Mouse (Mus musculus) large intestine, adult 2 months (tissue): ENCODE results near the gene Kpnb1. TPM values are rescaled to one million over a fixed set of nuclear protein-coding genes. Genes with fewer than 3 reads are reported as not detected.
A peak's percentile ranks its signal among the peaks of the same experiment; 100 is the strongest.

Source experiments
- DNase-seq: peaks from one replicate; pipeline ENCODE4 v3.0.0-alpha.2; 2012; ENCODE audit warnings: low read depth, low spot score
- WGBS: fragments of 180-500 bp; shearing (Covaris S2); methylation state at CpG from one replicate; pipeline ENCODE4 v1.1.7; 2018; 5-methylcytosine and 5-hydroxymethylcytosine counted together
- polyA plus RNA-seq: library from polyadenylated mRNA; depleted of rRNA; stranded (reverse); fragments of >200 nt; gene quantifications from 2 replicates; pipeline ENCODE4 v1.2.3, GENCODE M21; 2012

Gene Kpnb1
- polyA plus RNA-seq, 1 experiment, result 30.8 TPM

DNA sequence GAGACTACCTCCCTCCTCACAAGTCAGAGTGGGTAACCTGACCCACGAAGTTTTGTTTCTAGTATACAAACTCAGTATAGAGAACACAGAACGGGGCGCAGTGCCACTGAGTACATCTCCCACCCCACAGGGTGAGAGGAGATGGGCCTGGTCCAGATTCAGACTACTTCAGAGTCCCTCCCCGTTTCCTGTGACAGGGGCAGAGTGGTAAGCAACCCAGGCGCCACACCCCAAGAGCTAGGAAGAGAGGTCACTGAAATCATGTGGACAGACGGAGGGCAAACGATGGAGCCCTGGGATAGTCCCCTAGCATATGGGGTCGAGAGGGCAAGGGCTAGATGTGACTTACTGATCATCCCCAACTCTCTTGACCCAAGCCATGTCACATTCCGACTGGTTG is 41.7 kb downstream of the Kpnb1 start:
- no peak for DNase-seq
- WGBS, result 64% methylated on average over 9 of the region's 9 CpGs

DNA sequence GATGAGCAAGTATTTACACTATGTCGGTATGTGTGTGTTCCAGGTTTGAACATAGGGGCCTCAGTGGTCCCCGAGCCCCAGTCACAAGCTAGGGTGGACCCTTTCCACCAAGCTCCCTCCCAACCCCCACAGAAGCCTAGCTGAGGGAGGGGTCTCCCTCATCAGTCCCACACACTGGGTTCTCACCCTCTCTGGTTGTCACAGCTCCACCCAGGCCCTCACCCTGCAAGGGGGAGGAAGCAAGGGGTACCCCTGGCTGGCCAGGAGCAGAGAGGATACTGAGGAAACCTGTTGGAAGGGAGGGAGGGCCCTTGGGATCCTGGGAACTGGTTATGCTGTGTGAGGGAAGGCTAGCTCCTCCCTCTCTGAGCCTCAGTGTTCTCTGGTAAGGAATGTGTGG is 42.4 kb downstream of the Kpnb1 start:
- WGBS, result 74% methylated on average over 2 of the region's 2 CpGs
- DNase-seq, result no peak

DNA sequence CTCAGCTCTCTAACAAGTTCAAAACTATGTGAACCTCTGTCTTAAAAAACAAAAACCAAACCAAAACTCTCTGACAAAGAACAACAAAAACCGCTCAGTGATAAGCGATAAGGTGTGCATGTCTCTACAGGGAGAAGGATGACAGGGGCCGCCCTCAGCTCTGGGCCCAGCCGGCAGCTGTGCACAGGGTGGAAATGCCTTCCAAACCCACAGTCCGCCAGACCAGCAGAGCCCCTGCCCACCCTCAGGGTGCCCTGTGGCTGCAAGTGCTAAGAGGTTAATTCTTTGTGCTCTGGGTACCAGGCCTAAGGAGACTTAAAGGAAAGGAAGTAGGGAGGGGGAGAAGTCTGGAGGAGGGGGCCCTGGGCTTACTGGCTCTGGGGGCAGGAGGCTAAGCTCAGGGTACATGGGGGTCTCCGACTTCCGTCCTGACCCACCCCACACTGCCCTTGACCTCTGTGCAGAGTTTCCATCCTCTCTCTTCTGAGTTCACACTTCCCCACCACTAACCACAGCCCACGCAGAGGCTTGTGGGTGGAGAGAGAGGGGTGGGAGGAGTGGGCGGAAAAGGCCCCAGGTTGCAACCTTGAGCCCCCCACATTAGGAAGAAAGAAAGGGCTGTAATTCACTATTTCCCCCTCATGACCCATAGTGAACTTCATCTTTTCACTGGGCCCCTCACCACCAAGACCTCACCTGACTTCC is 44.3 kb downstream of the Kpnb1 start:
- WGBS, result 75% methylated on average over 9 of the region's 9 CpGs
- no peak for DNase-seq

DNA sequence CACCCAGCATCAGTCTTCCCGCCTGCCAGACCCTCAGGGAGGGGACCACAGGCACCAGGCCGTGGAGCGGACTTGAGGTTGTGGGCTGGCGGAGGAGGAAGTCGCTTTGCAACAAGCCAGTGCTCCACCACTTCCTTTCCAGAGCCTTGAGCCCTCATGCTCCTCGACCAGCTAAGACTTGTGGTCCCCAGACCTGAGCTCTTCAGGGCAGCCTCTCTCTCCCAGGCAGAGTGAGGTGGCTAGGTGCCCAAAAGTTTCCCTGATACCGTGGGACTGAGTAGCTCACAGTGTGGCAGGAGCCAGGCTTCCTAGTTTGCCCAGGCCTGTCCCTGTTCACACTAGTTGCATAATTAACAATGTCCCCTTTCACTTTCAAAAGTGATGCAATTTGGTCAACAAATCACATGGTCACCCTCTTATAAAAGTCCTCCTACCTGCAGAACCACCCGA is 45.5 kb downstream of the Kpnb1 start:
- WGBS, result 57% methylated on average over 8 of the region's 8 CpGs

GRCm38 (mm10) chr11:97140811-97141210 is 46.9 kb downstream of the Kpnb1 start:
- 47% methylated on average over 4 of the region's 4 CpGs for WGBS
- no peak for DNase-seq

More for the DNA sequence above, 45.5 kb downstream of the Kpnb1 start:
- no peak for DNase-seq

GRCm38 (mm10) chr11:97139256-97139655 is 48.4 kb downstream of the Kpnb1 start:
- 48% methylated on average over 15 of the region's 15 CpGs for WGBS
- no peak for DNase-seq

DNA sequence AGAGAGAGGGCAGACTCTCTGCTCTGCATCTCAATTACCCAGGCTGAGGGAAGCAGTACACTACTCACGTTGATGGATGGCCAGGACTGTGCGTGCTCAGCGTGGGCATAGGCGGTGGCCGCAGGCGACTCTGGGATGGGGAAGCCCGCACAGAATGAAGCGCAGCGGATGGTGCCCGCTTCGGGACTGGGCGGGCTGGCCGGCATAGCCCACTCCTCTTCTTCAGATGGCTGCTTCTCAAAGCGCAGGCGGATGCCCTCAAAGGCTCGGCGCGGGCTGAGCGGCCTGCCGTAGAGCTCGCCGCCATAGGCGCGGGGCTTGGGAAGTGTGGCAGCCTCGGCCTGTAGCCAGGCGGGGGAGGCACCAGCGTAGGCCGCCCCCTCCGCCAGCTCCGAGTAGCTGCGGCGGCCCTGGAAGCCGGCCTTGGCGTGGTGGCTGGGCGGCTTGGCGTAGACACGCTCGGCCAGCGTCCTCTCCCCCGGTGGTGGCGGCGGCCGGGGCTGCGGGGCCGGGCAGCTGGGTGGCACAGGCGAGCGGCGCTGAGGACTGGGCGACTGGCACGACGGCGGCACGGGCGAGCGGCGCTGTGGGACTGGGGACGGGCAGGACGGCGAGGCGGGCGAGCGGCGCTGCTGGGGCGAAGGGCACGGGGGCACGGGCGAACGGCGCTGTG is 49.0 kb downstream of the Kpnb1 start:
- WGBS, result 27% methylated on average over 69 of the region's 69 CpGs

GRCm38 (mm10) chr11:97133270-97133669 is 54.4 kb downstream of the Kpnb1 start:
- 32% methylated on average over 5 of the region's 5 CpGs for WGBS
- no peak for DNase-seq

More for the DNA sequence above, 49.0 kb downstream of the Kpnb1 start:
- no peak for DNase-seq

DNA sequence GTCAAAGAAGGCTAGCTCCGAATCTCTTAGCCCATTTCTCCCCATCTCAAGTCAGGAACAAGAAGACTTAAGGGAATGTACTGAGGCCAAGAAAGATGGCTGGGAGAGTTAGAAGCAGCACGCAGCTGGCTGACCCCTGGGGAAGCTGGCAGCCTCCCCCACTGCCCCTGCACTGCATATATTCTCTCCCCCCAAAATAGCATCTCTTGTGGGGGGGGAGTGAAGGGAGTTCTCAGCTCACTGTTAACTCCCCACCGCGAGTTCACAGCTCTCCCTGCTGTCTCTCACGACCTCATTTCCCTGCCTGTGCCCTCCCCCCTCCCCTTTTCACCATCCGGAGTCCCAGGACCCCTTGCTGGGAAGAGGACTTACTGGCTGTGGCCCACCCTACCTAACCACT is 55.5 kb downstream of the Kpnb1 start:
- DNase-seq, result no peak
- WGBS, result 23% methylated on average over 6 of the region's 6 CpGs

GRCm38 (mm10) chr11:97131683-97132082 is 56.0 kb downstream of the Kpnb1 start:
- WGBS, result 58% methylated on average over 2 of the region's 2 CpGs
- DNase-seq, result no peak

DNA sequence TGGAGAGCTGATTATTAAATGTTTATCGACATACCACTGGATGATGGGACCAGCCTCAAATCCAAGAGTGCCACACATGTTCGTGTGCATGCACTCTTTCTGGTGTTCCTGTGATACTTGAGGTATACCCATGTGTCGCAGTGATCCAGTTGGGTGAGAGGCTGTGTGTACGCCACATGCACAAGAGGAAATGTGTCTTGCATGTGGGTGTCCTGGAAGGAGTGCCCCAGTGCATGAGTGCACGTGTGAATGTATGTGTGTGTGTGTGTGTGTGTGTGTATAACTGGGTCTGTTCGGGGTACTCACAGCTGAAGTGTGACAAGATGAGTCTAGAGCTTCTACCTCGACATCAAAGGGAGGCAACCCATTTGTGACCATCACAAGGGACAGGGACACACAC is 57.4 kb downstream of the Kpnb1 start:
- DNase-seq, result no peak
- WGBS, result 66% methylated on average over 7 of the region's 7 CpGs

DNA sequence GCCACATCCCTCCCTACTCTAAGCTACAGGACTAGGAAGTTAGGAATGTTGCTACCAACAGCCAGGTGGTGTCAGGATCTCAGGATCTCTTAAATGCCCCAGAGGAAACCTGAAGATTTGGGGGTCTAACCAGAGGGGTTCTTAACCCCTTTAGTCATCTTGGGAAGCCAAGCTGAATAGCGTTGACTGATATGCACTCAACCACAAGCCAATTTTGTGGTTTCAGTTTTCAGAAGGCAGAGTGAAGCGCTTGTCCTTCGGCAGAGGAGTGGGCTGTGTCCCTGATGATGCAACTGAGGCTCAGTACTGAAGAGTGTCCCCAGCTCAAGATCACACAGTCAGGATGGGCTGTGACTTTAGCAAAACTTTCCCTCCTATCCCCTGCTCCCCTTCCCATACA is 58.7 kb downstream of the Kpnb1 start:
- 76% methylated on average over 3 of the region's 3 CpGs for WGBS
- DNase-seq, result no peak

DNA sequence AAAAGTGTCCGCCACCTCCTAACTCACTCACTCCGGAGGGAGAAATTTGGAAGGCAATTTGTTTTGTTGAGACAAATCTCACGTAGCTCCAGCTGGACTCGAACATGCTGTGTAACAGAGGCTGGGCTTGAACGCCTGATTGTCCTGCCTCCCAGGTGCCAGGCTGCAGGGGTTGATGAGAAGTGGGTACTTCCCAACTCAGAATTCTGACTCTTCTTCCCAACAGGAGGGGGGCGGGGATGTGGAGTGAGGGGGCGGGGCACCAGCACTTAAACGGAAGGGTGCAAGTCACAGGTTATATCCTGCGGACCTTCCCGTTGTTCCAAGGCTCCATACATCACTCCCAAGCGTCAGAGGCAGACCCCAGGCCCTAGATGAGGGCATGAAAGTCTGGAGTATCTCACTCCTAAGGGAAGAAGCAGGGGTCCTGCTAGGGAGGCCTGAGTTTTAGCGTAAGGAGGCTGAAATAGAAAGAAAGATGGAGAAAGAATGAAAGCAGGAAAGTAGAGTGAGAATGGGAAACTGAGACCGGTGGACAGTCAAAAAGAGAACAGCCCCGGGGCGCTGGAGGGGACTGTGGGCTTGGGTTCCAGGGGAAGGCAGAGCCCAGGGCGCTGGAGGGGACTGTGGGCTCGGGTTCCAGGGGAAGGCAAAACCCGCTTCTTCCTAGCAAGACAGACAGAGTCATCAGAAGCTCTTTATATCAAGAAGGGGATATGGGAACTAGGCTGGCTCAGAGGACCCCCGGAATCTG is 60.0 kb downstream of the Kpnb1 start:
- no peak for DNase-seq
- 31% methylated on average over 19 of the region's 19 CpGs for WGBS

GRCm38 (mm10) chr11:97126645-97127468 is 60.8 kb downstream of the Kpnb1 start:
- peak; percentile 40 for DNase-seq
- under 1% methylated on average over 32 of the region's 32 CpGs for WGBS

GRCm38 (mm10) chr11:97124266-97125036 is 63.2 kb downstream of the Kpnb1 start:
- DNase-seq, result no peak
- WGBS, result 70% methylated on average over 10 of the region's 10 CpGs

DNA sequence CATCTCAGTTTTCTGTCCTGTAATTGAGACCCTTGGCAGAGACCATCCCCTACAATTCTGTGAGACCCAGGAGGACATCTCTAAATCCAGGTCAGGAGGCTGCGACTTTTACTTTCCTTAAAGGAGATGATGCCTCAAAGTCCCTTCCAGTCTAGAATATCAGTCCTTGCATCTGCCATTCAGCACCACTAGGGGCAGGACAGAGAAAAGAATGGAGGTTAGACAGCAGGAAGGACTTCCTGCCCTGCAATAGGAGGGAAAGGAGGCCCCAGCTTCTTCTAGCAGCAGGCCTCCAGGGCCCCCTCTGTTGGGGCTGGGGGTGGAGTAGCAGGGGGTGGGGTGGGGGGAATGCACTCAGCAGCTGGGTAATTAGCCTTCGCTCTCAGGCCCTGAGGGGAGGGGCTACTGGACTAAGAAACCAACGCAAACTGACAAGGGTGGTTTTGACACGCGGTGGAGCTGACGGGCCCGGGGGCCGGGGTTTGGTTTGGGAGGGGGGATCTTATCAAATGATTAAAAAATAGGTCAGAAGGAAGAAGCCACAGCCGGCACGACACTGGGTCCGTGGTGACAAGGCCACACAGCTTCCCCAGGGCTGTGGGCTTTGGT is 64.3 kb downstream of the Kpnb1 start:
- DNase-seq, result no peak
- WGBS, result 25% methylated on average over 11 of the region's 11 CpGs

DNA sequence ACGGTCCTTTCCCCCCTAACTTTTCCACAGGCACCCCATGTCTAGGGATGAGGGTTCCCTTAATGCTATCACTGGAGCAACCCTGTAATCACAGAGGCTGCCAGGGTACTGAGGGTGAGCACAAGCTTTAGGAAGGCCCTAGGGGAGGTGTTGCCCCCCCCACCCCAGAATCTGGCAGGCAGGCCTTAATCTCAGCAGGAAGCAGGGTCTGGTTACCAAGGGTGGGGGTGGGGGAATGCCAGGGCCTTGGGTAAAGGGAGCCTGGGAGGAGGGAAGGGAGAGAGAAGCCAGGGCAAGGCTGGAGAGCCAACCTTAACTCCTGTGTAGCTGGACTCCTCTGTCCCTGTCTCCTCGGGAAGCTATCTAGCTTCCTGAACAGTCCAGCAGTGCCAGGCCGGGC is 67.0 kb downstream of the Kpnb1 start:
- 73% methylated on average over 3 of the region's 3 CpGs for WGBS

DNA sequence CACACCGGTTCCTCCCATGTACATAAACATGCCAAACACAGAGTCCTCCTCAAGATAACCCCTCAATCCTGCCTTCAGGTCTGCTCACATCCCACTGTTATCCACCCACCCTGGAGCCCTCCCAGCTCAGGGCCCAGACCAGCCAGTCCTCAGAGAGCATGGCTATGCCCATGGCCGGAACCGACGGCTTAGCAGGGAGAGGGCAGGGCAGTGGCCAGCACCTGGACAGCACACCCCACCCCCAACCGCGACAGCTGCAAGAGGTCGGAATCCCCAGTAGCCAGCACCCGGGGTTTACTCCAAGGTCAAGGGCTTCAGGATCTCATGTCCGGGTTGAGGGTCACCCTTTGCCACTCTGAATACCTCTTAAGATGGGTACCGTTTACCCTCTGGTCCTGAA is 67.5 kb downstream of the Kpnb1 start:
- 62% methylated on average over 10 of the region's 10 CpGs for WGBS
- DNase-seq, result no peak

More for the DNA sequence above, 67.0 kb downstream of the Kpnb1 start:
- DNase-seq, result no peak

GRCm38 (mm10) chr11:97115797-97116196 is 71.9 kb downstream of the Kpnb1 start:
- 10% methylated on average over 11 of the region's 11 CpGs for WGBS
- no peak for DNase-seq
